Mouse (Mus musculus) heart, postnatal 14 days (tissue): ENCODE results near the gene Igf1. TPM values are rescaled to one million over a fixed set of nuclear protein-coding genes. Genes with fewer than 3 reads are reported as not detected.

Source experiments
- DNase-seq, 2 experiments: peaks; one replicate each; pipeline ENCODE4 v3.0.0; 2021 to 2022
- intact Hi-C: fragments of 180-260 bp; cut with DNase I; formaldehyde crosslinking; loops from one replicate; pipeline ENCODE4 v1.15.1; 2025
- total RNA-seq, 2 experiments: library from RNA; stranded (reverse); gene quantifications; 2 replicates each; pipeline ENCODE4 v1.2.3; 2021

The Igf1 gene
- total RNA-seq, 2 experiments from 2014 or later: 26.7 to 28.4 TPM

DNA sequence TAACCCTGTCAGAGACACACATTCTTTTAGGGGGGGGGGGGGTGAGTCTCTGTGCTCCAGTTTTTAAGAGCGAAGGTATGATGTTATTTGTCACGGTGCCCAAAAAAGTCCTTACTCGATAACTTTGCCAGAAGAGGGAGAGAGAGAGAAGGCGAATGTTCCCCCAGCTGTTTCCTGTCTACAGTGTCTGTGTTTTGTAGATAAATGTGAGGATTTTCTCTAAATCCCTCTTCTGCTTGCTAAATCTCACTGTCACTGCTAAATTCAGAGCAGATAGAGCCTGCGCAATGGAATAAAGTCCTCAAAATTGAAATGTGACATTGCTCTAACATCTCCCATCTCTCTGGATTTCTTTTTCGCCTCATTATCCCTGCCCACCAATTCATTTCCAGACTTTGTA is 874 bp downstream of the Igf1 start:
- intact Hi-C loops: loop anchor here (5.0 kb wide), 3 partner anchors 208 to 468 kb away; no protein-coding TSS in a partner anchor
- peak; percentile 23 to 62 for DNase-seq

DNA sequence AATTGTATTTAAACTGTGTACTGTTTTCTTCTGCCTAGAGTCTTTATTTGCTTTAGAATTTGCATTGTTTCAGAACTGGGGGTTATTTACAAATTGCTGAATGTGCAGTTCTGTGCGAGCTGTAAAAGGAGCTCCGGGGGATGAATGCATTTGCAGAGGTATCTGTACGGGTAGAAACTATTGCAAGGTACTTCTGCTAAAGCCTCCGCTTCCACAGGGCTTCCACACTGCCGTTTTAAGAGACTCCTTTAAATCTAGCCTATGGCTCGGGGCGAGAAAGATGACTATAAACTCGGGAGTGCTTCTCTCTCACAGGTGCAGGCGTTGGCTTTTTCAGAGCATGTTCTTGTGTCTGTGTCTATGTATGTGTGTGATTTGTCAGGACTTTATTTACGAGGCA is 1.4 kb downstream of the Igf1 start:
- intact Hi-C loops: loop anchor here (5.0 kb wide), 3 partner anchors 208 to 468 kb away; no protein-coding TSS in a partner anchor
- DNase-seq: no peak

DNA sequence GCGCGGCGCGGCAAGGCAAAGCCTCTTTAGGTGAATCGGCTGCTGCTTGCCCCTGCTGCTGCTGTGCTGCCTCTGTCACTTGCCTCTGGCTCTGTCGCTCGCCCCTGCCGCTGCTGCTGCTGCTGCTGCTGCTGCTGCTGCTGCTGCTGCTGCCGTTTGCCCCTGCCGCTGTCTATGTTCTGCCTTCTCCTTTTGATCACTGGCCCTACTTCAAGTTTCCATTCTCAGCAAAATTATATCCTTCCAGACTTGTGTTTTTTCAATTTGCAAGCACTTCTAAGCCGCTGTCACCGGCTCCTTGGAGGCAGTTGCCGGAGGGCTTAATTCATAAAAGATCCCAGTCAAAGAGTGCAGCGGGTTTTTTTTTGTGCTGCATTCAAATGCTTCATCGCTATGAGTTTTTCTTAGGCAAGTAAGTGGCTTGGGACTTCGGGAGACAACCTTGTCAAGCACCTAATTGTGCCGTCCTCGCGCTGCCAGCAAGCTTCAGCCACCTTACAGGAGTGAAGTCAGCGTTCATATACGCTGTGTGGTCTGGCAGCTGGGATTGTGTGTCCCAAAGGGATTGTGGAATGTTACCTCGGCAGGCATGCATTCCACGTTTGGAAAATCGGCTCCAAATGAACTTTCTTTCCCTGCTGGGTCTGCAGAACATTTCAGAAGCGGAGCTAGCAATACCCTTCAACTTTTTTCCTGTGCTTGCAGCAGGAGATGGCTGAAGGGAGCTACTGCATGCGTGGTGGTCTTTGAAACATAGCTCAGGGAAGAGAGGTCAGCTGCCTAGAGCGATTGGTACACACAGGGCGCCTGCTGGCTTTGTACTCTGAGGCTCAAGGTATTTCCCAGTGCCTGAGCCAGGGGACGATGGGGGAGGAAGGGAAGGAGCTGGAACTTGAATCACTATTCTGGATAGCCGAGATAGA is 2.4 kb downstream of the Igf1 start:
- DNase-seq: peak; percentile 55 to 62
- intact Hi-C loops: loop anchor here (2.0 kb wide), 1 partner anchor 64 kb away; no protein-coding TSS in a partner anchor

DNA sequence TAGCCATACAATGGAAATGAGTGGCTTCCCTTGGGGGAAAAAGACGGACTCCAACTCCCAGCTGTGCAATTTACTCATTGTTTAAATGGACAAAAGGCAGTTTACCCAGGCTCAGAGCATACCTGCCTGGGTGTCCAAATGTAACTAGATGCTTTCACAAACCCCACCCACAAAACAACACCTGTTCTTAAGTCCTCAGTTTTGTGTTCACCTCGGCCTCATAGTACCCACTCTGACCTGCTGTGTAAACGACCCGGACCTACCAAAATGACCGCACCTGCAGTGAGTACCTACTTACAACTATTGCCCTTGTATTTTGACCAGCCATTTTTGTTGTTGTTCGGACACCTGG is 3.0 kb downstream of the Igf1 start:
- DNase-seq: no peak
- intact Hi-C loops: loop anchor here (2.0 kb wide), 1 partner anchor 64 kb away; no protein-coding TSS in a partner anchor

DNA sequence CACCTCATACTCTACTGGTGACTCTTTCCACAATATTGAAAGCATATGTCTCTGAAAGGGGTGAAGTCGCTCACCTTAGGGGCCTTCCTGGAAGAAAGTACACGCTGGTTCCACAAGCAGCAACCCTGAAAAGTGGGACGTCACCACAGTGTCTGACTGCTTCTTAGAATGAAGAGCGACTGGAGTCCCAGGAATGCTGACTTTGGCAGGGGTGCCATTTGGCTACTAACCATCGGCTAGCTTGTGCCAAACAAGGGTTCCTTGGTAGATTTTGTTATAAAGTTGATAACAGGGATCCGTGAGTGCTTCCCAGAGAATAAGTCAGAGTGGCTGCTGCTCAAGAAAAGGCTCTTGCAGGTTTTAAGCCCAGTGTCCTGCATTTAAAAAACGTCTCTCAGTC is 4.8 kb downstream of the Igf1 start:
- intact Hi-C loops: no loop called here
- DNase-seq: peak; percentile 44 to 75

DNA sequence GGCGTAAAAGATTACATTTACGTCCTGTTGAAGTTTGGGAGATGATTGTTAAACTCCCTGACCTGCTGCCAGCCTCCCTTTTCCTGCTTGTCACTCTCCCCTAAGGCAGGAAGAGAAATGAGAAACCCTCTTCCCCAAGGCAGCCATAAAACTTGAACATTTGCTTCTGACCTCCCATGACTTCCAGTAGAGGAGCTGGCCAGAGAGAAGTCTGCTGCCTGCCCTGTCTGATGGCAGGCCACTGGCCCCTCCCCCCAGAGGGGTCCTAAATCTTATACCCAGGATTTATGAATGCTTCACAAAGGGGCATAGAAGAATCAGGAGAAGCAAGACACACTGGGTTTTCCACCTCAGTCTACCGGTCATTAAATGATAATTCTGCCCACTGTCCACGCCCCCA is 5.3 kb downstream of the Igf1 start:
- intact Hi-C loops: no loop called here
- DNase-seq: no peak

DNA sequence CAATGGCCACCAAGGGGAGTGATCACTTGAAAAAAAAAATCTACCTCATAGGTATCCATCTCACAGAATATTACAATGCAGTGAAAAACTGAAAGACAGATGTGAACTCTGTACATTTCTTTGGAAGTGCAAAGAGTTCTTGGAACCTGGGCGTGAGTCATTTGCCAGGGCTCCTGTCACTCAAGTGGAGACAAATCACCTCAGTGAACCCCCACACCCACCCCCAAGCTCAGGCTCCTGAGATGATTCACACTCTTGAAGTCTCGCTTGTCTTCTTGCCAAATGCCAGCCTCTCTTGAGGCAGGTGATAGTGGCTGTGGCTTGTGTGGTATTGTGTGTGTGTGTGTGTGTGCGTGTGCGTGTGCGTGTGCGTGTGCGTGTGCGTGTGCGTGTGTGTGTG is 7.6 kb downstream of the Igf1 start:
- intact Hi-C loops: no loop called here
- DNase-seq: no peak

DNA sequence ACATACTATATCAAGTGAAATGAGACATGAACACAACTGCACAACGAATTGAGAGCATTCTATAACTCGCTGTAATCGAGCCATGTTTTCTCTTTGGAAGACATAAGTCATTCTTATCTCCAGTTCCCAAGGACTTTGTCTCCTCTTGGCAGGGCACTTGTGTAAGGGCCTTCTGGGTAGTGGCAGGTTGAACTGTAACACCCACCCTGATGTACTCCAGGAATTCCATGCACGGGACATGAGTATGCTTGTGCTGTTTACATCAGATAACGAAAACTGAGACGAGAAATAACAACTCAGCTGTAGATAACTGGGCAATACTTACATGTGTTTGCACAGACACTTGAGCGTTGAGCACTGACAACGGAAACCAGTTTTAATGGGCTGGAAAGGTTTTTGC is 8.4 kb downstream of the Igf1 start:
- intact Hi-C loops: no loop called here
- no peak for DNase-seq

DNA sequence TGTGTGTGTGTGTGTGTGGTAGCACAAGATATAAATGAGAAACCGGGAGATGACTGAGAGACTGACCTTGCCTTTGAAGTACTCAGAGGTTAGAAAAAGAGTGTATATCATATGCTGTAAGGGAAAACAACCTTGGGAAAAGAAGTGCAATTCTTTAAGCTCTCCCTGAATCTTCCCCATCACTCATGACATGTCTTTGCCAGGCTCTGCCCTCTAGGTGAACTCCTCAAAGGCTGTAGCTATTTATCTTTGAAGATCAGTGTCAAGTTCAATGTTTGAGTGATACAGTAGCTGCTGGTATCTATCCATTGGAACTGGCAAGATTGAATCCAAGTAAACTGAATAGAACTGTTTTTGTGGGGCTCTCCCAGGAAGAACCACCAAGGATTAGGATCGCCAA is 9.2 kb downstream of the Igf1 start:
- no peak for DNase-seq
- intact Hi-C loops: no loop called here

DNA sequence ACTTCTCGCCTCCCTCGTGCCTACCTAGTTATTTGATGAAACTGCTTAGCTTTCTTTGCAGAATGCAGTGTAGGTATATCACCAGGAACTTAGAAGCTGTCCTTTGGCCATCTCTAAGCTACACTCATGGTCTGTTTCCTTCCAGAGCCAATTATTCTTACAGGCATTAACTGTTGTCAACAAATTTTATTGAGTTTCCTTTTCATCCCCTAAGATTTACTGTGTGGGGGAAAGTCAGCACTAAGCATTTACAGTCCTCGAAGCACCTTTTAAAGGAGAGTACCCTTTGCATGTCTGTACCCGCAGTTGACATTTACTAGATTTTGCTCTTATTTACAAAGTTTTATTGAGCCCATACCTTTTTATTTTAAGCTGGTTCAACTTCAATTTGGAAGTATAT is 9.6 kb downstream of the Igf1 start:
- DNase-seq: no peak
- intact Hi-C loops: no loop called here

DNA sequence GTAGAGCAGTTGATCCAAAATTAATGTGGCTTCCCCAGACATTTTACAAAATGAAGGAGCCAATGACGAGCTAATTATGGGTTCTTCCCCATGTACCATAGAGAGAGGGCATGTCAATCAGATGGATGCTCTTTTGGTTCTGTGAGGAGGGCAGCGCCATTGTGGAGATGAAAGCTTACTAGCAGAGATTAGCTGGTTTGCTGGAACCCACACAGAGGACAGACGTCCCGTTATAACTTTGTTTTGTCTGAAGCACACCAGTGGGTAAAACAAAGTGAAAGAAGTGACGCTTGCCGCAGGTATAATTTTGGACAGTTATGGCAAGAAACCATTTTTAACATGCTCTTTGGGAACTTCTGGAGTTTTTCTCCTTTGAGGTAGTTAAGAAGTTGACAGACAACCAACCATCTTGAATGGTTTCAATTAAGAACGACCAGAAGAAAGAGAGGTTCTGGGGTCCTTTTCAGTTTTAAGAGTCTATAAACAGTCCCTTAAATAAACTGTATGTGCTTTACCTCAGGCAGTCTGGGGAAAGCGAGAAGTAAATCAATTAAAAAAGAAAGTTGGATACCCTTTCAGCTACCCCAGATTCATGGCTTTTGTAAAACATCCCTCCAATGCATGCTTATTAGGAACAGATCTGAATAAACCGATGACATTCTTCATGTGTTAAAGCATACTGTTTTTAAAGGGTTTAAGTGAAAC is 10.4 kb downstream of the Igf1 start:
- intact Hi-C loops: no loop called here

DNA sequence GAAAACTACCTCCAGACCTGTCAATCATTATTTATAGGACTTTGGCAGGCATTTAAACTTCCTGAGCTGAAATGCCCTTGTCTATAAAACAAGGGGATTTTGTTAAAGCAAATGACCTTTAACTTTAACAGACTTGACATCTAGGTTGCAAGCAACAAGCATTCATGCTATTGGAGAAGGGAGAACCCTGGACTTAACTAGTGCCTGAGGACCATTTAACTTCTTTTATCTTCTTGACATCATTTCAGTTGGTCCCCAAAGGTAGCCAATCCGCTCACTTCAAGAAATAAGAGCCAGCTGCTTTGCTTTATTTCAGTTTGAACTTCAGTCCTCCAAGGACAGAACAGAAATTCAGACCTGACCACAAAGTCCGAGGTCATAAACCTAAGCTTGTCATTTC is 11.1 kb downstream of the Igf1 start:
- intact Hi-C loops: no loop called here

More for the DNA sequence above, 10.4 kb downstream of the Igf1 start:
- no peak for DNase-seq

DNA sequence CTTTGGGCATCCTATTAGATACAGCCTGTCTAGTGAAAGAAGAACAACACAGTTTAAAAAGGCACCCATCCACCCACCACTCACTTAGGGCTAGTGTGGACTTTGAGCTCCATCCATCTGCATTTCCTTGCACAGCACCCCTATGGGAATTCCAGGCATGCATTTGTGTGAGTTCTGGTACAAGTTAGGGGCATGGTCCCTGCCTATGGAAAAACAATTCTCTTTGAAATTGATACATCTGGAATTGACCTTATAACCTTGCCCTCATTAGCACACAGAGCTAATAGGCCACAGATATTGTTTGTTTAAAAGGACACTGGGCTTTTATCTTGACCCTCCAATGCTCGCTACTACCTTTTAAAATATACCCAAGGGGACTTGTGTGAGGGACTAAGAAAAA is 11.6 kb downstream of the Igf1 start:
- intact Hi-C loops: no loop called here
- no peak for DNase-seq

More for the DNA sequence above, 11.1 kb downstream of the Igf1 start:
- no peak for DNase-seq

DNA sequence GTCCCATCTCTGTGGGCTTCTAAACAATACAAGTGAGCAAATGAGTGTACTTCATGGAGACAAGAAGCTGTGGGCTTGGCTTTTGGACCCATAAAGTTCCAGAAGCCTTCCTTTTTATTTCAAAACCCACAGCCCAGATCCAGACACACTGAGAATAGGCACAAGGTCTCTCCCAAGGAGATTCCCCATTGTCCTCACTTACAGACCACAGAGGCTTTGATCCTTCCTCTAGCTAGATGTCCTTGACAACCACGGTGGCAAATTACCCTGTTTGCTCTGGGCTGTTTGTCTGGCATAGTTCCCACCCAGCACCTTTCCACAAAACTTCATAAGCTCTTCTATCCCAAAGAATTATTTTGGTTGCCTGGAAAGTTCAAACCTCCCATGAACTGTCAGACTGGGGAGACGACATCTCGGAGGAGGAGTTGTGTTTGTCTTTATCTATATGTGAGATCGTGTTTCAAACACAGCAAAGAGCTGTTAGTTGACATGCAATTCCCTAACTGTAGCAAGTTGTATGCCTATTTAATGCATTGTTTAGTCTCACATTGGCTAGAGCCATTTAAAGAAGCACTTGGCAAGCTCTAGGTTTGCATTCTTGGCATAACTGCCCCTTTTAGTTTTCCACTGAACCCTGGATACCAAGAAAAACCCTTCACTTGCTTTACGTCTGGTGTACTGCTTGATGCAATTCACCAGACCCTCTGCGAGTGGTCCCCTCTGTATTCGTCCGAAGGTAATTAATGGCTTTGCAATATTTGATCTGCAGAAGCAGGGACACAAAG is 14.0 kb downstream of the Igf1 start:
- intact Hi-C loops: no loop called here
- DNase-seq: no peak

DNA sequence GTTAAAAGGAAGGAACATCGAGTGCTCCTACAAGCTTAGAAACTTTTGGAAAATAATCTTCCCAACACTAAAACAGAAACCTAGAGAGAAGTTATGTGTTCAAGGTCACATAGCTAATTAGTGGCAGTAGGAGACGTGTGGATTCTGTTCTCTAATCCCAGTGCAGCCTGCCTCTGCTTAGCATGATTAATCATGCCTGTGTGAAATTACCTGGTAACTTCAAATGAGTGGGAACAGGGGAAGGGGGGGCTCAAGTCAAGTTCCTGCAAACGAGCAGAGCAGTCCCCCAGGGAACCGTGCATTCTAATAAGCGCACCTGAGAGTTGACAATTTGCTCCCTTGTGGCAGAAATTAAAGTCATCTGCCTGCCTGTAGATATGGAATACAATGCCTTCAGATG is 14.8 kb downstream of the Igf1 start:
- intact Hi-C loops: no loop called here
- DNase-seq: no peak

DNA sequence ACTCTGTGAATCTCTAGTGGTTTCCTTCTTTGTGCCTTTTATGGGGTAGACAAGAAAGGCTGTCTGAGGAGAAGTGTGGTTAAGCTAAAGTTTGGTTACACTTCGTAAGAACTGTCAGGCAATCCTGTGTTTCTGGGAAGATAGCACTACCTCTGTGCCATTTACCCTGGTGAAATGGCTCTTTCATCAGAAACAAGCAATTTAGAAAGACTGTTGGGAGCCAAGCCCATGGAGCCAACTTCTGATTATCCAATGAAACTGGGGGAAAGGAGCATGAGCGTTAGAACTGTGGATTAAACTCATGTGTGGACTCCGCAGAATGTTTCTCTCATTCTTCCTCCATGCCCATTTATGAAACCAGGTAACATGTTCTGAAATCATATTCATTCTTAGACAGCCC is 15.5 kb downstream of the Igf1 start:
- intact Hi-C loops: no loop called here
- DNase-seq: no peak

DNA sequence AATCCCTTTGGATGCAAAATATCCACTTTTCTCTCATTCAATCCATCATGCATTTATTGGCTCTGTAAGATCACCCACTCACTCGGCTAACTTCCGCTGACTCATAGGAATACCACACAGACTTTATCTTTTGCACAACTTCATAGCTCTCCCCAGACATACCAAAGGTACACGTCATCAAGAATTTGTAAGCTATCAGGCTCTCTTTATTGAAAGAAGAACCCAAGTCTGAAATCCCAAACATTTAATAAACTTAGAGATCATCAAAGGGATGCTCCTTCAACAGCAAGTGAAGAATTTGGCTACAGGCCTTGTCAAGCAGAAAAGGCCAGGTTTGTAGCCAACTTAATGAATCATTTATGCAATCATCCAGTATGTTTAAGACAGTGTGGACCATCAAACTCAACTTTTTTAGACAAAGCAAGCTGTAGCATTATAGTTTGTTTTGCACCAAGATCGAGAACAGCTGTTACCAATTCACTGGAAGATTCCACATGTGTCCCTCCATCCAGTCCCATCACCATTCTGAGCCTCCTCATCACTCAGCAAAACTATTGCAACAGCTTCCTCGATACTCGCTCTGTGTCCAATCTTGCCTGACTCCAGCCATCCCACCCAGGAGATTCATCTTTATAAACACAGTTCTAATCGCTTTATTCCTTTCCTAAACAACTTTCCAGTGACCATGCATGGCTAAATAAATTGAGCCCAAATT is 22.2 kb downstream of the Igf1 start:
- DNase-seq: no peak
- intact Hi-C loops: no loop called here

DNA sequence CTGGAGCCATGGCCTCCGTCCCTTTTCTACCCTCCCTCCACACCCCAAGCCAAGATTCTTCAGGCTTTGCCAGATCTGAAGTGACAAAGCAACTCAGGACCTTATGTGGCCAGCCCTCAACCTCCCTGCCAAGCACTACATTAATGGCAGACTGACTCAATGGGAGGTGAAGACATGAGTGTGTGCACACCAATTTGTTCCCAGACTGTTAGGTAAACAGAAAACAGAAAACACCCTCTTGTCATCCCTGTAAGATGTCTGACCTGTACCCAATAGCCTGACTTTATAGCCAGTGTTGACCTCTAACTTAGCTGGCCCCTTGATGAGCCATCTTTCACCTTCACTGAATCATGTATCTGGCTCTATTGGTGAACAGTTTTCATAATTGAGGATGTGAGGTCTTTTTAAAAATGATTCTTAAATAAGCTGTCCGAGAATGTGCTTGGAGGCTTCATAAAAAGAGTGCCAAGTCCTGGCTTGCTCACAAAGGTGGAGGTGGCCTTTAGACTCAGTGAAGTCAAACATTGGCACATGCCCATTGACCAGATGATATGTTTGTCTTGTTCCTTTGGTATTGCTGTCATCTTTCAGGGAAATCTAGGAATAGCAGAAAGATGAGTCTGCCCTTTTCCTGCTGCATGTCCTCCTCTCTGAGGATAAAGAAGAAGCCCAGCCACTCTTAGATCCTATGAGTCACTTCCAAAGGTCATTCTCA is 27.4 kb downstream of the Igf1 start:
- no peak for DNase-seq
- intact Hi-C loops: loop anchor here (5.0 kb wide), 1 partner anchor 42 kb away; no protein-coding TSS in a partner anchor

DNA sequence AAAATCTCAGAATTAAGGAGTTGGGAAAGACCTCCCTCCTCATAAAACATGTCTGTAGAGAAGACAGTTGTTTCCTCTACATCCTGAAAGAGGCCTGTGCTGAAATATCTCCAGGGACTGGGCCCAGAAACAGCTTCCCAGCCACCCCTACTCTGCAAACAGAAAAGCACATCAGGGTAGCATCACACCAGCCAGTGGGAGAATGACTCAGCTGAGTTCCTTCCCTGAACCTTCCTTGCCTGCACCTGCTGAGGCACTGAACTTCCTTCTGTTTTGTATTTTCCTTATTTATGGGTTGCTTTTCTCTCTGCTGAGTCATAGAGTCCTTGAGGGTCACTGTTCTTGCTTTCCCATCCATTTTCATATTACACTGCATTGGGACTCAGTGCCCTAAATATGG is 31.8 kb downstream of the Igf1 start:
- no peak for DNase-seq
- intact Hi-C loops: loop anchor here (5.0 kb wide), 1 partner anchor 37 kb away; no protein-coding TSS in a partner anchor

DNA sequence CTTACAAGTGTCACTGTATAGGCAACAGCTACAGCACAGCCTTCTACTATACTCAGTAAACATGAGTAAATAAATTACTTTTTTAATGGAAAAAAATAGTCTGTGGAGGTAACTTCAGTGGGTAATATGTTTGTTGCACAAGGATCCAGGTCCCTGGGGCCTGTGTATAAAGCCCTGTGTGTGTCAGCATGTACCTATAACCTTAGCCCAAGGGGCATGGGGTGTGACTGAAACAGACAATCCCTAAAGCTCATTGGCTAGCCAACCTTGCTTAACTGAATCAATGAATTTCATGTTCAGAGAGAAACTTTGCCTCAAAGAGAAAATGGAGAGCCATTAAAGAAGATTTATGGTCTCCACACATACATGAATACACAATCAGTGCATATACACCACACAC is 34.2 kb downstream of the Igf1 start:
- intact Hi-C loops: no loop called here
- DNase-seq: no peak
